16 mouse cellular contexts compared by ENCODE assay signal in genomic region chrX:143164945-143165344, GRCm38 (mm10).
"Had no signal": no experiment of that assay in that cellular context is flagged by ENCODE, and none has a peak within 500 bp of the region (broad histone marks: within the 10 kb centered on the region; RNA-seq: fewer than 3 reads in every experiment).

No protein-coding gene starts in this region.

- H3K4me1 ChIP-seq: neural tube, embryonic 13.5 days; neural tube, embryonic 15.5 days; stomach, embryonic 15.5 days had no signal

- H3K9ac ChIP-seq: neural tube, embryonic 13.5 days; neural tube, embryonic 15.5 days; stomach, embryonic 15.5 days had no signal

- H3K9me3 ChIP-seq: neural tube, embryonic 13.5 days; neural tube, embryonic 15.5 days; stomach, embryonic 15.5 days had no signal

- H3K4me2 ChIP-seq: neural tube, embryonic 13.5 days; neural tube, embryonic 15.5 days; stomach, embryonic 15.5 days had no signal

- H3K4me3 ChIP-seq: neural tube, embryonic 13.5 days; neural tube, embryonic 15.5 days; stomach, embryonic 15.5 days had no signal

- H3K36me3 ChIP-seq: neural tube, embryonic 13.5 days; neural tube, embryonic 15.5 days; stomach, embryonic 15.5 days had no signal

- H3K27ac ChIP-seq: neural tube, embryonic 13.5 days; neural tube, embryonic 15.5 days; stomach, embryonic 15.5 days; stomach, postnatal 0 days had no signal

- H3K27me3 ChIP-seq: neural tube, embryonic 13.5 days; neural tube, embryonic 15.5 days; stomach, embryonic 15.5 days had no signal

- DNase-seq: retina, postnatal 1 day; right cerebral cortex, adult 18-20 months; right cerebral cortex, postnatal 14 days; right cerebral cortex, postnatal 25 days; right cerebral cortex, postnatal 4 days; spleen, adult 18-20 months; thymus, adult 18-20 months; thymus, adult 2 months; thymus, postnatal 14 days; thymus, postnatal 25 days; thymus, postnatal 36 days; thymus, postnatal 4 days had no signal
